Mouse (Mus musculus): Measurements from ENCODE around the gene D17Wsu92e.
"Not testable (repeated sequence)": the region's sequence is repeated elsewhere in the genome, so short reads cannot be mapped to it uniquely, and the experiment has no call there.

Gene D17Wsu92e

GRCm38 (mm10) chr17:27820568-27821406, at the start of gene D17Wsu92e:
TSS of gene D17Wsu92e (minus strand) at chr17:27820648.
- DNase-seq (ENCODE audit: low read depth in 1 of 2, low spot score in 2 of 2) = peak; percentile 95 to 98

- DNase-seq (ENCODE audit: low read depth in 1 of 2, low spot score in 2 of 2) = no peak
Measured at GRCm38 (mm10) chr17:27866737-27867136, 46.3 kb upstream of the D17Wsu92e start.

GRCm38 (mm10) chr17:27865461-27865860, 45.0 kb upstream of the D17Wsu92e start:
- no peak for DNase-seq (ENCODE audit: low read depth in 1 of 2, low spot score in 2 of 2)

- DNase-seq (ENCODE audit: low read depth in 1 of 2, low spot score in 2 of 2) = no peak
Measured at GRCm38 (mm10) chr17:27859131-27859530, 38.7 kb upstream of the D17Wsu92e start.

- peak in 1 of 2 experiments; percentile 2 for DNase-seq (ENCODE audit: low read depth in 1 of 2, low spot score in 2 of 2)
Measured at GRCm38 (mm10) chr17:27857649-27858475, 37.4 kb upstream of the D17Wsu92e start.

- DNase-seq (ENCODE audit: low read depth in 1 of 2, low spot score in 2 of 2) = peak in 1 of 2 experiments; percentile 14
Measured at GRCm38 (mm10) chr17:27856798-27857648, 36.6 kb upstream of the D17Wsu92e start.

- DNase-seq (ENCODE audit: low read depth in 1 of 2, low spot score in 2 of 2) = peak in 1 of 2 experiments; percentile 47
Measured at GRCm38 (mm10) chr17:27856265-27856797, 35.9 kb upstream of the D17Wsu92e start, which contains the start of gene Uhrf1bp1. TSS of gene Uhrf1bp1 (plus strand) at chr17:27856441.

- no peak for DNase-seq (ENCODE audit: low read depth in 1 of 2, low spot score in 2 of 2)
Measured at GRCm38 (mm10) chr17:27851076-27851475, 30.6 kb upstream of the D17Wsu92e start.

- DNase-seq (ENCODE audit: low read depth in 1 of 2, low spot score in 2 of 2) = no peak
Measured at GRCm38 (mm10) chr17:27848351-27848750, 27.9 kb upstream of the D17Wsu92e start.

- DNase-seq (ENCODE audit: low read depth in 1 of 2, low spot score in 2 of 2) = peak; percentile 87 to 88
Measured at GRCm38 (mm10) chr17:27839469-27840252, 19.2 kb upstream of the D17Wsu92e start.

- DNase-seq (ENCODE audit: low read depth in 1 of 2, low spot score in 2 of 2) = not testable (repeated sequence)
Measured at GRCm38 (mm10) chr17:27837850-27838249, 17.4 kb upstream of the D17Wsu92e start, which contains the start of gene Snrpc. TSS of gene Snrpc (plus strand) at chr17:27838150.

GRCm38 (mm10) chr17:27830411-27830810, 10.0 kb upstream of the D17Wsu92e start:
- peak in 1 of 2 experiments; percentile 21 for DNase-seq (ENCODE audit: low read depth in 1 of 2, low spot score in 2 of 2)

- no peak for DNase-seq (ENCODE audit: low read depth in 1 of 2, low spot score in 2 of 2)
Measured at GRCm38 (mm10) chr17:27827511-27827910, 7.1 kb upstream of the D17Wsu92e start.

- DNase-seq (ENCODE audit: low read depth in 1 of 2, low spot score in 2 of 2) = peak in 1 of 2 experiments; percentile 49
Measured at GRCm38 (mm10) chr17:27826908-27827383, 6.5 kb upstream of the D17Wsu92e start.

GRCm38 (mm10) chr17:27825984-27826905, 5.8 kb upstream of the D17Wsu92e start:
- peak; percentile 74 to 80 for DNase-seq (ENCODE audit: low read depth in 1 of 2, low spot score in 2 of 2)

GRCm38 (mm10) chr17:27825539-27825938, 5.1 kb upstream of the D17Wsu92e start:
- no peak for DNase-seq (ENCODE audit: low read depth in 1 of 2, low spot score in 2 of 2)

- peak in 1 of 2 experiments; percentile 9 for DNase-seq (ENCODE audit: low read depth in 1 of 2, low spot score in 2 of 2)
Measured at GRCm38 (mm10) chr17:27824941-27825340, 4.5 kb upstream of the D17Wsu92e start.

GRCm38 (mm10) chr17:27823142-27823905, 2.9 kb upstream of the D17Wsu92e start:
- no peak for DNase-seq (ENCODE audit: low read depth in 1 of 2, low spot score in 2 of 2)

Data from monocyte, adult 2 months (primary cell).